Mouse (Mus musculus) adipocyte (in vitro differentiated cells): ENCODE measurements around the gene Pou6f1.
A peak's percentile ranks its signal among the peaks of the same experiment; 100 is the strongest.
"Not testable (repeated sequence)": the region's sequence is repeated elsewhere in the genome, so short reads cannot be mapped to it uniquely, and the experiment has no call there.

ENCODE experiments used
- DNase-seq: peaks from one replicate; pipeline ENCODE4 v3.0.0-alpha.2; 2016; ENCODE audit warnings: low spot score

Gene Pou6f1

GRCm38 (mm10) chr15:100619200-100619599 is 19.4 kb upstream of the Pou6f1 start:
- no peak for DNase-seq

DNA sequence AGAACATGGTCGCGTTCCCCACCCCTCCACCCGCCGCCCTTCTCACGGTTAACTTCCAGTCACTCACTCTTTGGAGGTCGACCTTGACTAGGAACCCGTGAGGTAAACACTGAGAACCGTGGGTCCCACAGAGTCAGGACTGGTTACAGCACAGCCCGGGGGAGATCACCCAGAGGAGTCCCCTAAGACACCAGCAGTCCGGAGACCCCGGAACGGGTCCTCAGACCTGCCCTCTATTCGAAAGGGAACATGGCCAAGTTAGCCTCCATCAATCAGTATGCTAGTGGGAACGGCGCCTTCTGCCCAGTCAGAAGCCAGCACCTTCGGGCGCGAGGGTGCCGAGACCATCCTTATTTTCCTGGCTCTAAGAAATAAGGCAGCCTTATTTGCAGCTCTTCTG is 16.4 kb upstream of the Pou6f1 start:
- DNase-seq = no peak

DNA sequence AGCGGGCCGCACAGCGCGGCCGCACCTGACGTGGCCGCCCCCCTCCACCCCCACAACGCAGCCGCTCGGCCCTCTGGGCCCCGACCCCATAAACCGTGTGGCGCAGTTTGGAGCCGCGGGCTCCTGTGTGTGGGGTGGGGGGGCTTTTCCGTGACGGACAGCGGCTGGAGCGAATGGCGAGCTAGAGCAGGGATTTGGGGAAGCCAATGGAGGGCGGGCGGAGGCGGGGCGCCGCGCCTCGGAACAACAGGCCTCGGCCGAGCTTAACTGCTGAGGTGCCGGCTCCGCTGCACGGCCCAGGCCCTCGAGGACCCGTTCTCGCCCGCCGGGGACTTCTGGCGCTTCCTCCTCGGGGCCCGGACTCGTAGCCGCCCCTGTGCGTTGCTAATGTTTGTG is 16.0 kb upstream of the Pou6f1 start:
- peak; percentile 96 for DNase-seq

DNA sequence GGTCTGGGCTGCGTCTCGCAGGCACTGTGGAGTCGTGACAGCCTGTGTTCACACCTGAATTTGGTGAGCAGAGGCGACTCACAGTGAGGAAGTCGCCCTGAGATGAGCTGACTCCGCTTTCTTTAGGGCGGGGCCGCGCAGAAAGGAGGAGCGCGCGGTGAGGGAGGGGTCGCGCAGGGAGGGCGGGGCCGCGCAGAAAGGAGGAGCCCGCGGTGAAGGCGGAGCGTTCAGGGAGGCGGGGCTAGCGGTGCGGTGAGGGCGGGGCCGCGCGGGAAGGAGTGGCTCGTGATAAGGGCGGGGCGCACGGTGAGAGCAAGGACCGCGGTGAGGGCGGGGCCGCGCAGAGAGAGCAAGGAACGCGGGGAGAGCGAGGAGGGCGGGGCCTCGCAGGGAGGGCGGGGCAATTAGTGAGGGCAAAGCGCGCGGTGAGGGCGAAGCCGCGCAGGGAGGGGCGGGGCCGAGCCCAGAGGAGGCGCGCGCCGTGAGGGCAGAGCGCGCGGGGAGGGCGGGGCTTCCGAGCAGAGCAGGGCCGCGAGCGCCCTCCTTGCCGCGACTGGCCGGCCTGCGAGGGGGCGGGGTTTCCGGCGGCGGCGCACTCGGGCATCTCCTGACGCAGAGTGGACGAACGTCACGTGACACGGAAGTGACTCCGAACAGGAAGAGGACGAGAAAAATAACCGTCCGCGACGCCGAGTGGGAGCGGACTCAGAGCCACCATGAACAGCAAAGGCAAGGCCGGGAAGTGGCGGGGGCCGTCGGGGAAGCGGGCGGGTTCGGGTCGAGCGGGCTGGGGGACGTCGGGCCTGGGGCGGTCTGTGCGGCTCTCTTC is 15.4 kb upstream of the Pou6f1 start, which contains the start of gene Dazap2:
Dazap2 (plus strand) TSS at position 354 of the 829 bp plus-strand sequence.
- peak; percentile 99 for DNase-seq

DNA sequence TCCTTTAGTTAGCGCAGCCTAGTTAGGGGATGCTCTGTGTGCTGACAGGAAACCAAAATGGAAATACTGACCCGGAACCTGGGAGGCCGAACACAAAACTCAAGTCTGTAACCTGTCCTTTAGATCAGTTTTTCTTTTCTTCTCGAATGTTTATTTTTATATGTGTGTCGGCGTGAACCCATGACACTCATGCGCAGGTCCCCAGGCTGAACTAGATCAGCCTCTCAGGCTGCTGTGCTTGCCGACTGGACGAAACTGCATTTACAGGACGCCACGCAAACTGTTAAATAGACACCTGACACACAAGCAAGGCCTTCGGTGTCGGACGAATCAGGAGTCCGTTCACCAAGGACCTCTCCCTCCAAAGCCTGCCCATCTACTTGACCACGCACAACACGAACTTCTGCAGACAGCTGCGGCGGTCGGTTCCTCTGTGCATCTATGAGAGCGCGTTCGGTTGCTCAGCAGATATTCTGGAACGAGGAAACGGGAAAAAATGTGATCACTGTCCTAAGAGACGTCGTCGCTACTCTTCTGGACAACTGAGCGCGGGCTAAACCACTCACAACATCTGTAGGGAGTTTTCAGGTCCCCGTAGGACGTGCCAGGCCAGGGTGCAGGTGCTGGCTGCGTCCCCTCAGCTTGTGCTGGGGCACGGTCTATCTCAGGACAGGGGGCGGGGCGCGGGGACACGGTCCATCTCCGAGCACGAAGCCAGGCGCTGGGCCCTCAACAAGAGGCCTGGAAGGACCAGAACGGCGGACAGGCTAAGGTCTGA is 14.6 kb upstream of the Pou6f1 start:
- DNase-seq = no peak

DNA sequence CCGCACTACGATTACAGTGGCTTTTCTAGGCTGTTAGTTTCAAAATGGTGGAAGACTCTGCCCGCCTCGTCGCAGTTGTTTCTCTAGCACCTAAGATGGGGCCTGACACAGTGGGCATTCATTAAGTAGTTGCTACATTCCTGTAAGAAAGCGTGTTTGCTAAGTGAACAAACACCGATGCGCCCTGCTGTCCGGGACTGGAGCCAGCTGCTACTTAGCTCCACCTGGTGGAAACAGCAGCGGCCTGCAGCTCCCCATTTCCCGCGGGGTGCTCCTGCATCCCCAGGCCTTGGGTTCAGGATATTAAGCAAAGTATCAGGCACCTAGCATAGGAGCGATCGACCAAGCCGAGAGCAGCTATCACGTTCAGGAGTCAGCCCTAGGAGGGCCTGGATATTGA is 13.8 kb upstream of the Pou6f1 start:
- DNase-seq = peak; percentile 78

GRCm38 (mm10) chr15:100612432-100612831 is 12.6 kb upstream of the Pou6f1 start:
- no peak for DNase-seq

- no peak for DNase-seq
These were observed 12.2 kb upstream of the Pou6f1 start for GRCm38 (mm10) chr15:100611951-100612350.

DNA sequence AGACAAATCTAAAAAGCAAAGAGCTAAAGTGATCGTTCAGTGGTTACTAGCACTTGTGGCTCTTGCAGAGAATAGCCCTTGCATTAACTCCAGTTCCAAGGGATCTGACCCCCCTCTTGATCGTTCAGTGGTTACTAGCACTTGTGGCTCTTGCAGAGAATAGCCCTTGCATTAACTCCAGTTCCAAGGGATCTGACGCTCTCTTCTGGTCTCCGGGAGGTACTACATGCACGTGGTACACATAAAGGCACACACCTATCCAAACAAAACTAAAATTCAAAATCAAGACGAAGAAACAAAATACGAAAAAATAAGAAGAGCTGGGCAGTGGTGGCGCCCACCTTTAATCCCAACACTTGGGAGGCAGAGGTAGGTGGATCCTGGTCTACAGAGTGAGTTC is 6.9 kb upstream of the Pou6f1 start:
- DNase-seq = not testable (repeated sequence)

DNA sequence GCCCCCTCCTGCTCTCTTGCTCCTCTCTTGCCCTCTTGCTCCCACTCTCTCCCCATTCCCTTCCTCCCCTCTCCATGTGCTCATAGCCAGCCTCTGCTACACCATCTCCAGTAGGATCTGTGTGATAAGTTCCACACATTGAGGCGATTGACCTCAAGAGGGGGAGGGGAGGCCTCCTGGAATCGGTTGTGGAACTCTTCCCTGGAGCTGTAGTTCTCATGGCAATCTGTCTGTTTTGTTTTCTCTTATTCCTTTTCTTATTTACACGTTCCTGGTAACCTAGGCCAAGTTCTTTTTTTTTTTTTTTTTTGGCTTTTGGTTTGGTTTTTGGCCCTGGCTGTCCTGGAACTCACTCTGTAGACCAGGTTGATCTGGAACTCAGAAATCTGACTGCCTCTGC is 1.9 kb upstream of the Pou6f1 start:
- peak; percentile 67 for DNase-seq

GRCm38 (mm10) chr15:100600696-100601272 is 1.0 kb upstream of the Pou6f1 start:
- DNase-seq = no peak

DNA sequence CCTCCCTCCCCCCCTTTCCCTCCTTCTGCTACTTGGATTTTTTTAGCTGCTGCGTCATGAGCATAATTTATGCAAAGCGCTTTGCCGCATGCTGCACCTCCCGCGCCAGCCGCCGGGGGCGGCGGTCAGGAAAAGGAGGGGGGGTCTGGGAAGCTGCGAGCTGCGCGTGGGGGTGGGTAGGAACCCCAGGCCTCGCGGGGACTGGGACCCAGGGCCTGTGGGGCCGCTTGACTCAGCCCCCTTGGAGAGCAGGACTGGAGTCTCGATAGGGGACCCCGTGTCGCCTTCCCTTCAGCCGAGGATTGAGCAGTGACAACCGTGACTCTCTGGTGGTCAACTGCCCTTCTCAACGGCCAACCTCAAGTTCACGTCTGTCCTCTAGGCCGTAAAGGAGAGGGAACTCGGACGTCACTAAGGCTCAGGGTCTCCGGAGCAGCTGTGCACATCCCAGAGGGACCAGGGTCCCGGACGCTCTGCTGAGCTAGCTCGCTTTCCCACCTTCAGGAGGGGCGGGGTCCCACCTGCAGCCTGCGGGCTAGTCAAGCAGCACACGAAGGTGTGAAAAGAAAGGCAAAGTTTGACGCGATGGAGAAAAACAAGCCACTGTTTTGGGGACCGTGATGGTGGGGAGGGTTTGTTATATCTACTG is 387 bp upstream of the Pou6f1 start:
- DNase-seq = peak; percentile 55

- no peak for DNase-seq
These were observed 905 bp downstream of the Pou6f1 start for GRCm38 (mm10) chr15:100598883-100599275.

- DNase-seq = no peak
These were observed 1.4 kb downstream of the Pou6f1 start for GRCm38 (mm10) chr15:100598287-100598882.

DNA sequence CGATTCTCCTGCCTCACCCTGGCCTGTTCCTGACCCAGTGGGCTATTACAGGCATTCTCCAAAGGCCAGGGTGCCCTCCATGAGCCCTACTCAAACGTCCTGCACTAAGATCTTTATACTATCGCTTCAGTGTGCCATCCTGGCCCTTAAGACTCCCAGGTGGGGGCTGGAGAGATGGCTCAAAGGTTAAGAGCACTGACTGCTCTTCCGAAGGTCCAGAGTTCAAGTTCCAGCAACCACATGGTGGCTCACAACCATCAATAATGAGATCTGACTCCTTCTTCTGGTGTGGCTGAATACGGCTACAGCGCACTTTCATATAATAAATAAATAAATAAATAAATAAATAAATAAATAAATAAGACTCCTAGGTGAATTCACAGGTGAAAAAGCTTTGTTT is 7.0 kb downstream of the Pou6f1 start:
- no peak for DNase-seq

- DNase-seq = peak; percentile 48
These were observed 9.3 kb downstream of the Pou6f1 start for GRCm38 (mm10) chr15:100590436-100590835.

DNA sequence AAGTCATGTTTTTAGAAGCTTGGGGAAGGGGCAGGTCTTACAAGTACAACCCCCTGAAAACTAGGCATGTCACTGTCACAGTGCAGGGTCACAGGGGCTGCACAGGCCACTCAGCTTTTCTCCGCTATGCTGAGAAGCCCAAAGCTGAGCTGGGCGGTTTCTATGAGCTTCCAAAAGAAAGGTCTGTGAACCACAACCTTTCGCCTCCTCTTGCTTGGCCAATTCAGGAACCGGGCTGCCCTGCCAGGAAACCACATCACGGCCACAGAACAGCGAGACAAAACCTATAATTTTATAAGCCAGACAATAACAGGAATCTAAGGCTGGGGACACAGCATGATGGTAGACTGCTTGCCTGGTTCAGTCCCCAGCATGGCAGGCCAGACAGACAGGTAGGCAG is 11.5 kb downstream of the Pou6f1 start:
- peak; percentile 85 for DNase-seq

- DNase-seq = no peak
These were observed 12.6 kb downstream of the Pou6f1 start for GRCm38 (mm10) chr15:100587166-100587565.

DNA sequence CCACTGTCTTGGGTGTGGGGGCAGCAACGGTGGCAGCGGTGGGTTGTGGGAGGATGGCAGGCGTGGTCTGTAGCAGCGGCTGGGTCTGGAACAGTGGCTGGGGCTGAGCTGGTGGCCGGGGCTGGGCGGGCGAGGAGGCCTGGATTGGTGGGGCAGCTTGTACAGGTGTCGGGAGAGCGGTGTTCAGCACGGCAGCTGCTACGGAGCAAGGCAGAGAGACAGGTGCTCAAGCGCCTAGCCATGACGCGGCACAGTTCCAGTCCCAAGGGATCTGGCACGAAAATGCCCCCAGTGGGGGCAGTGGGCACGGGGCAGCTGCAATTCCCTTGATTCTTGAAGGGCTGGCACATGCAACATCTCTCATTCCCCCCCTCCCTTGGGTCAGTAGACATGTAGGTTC is 13.9 kb downstream of the Pou6f1 start:
- DNase-seq = no peak

DNA sequence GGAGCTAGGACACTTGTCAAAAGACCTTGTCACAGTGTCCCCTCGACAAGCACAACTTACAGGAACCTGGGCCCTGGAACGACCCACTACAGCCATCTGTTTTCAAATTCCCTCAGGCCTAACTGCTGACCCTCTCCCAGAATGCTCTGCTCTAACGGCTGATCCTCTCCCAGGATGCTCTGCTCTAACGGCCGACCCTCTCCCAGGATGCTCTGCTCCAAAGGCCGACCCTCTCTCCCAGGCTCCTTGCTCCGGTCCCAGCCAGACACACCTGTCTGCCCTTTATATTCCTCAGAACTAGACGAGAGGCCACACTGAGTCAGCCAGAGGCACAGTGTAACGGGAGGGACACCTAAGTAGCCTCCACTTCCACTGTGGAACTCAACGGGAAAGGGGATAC is 19.7 kb downstream of the Pou6f1 start:
- DNase-seq = no peak

DNA sequence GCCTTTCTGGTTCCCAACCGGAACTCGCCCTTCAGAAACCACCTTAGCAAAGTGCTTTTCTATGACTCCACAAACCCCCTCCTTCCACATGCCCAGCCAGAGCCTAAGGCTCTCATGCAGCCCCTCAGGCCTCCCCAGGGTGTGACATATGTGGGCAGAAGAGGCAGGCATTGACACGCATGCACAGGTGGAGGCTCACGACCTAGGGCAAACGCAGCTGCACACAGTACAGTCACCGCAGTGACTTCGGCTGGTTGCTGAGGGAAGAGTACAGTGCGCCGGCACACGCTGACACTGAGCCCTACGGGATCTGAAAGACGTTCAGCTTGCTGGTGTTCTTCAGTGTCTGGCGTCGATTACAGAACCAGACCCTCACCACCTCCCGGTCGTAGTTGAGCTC is 21.8 kb downstream of the Pou6f1 start:
- DNase-seq = no peak

- no peak for DNase-seq
These were observed 23.0 kb downstream of the Pou6f1 start for GRCm38 (mm10) chr15:100576810-100577209.
